Mouse (Mus musculus): ENCODE results near the gene Foxd1.

Foxd1 gene

DNA sequence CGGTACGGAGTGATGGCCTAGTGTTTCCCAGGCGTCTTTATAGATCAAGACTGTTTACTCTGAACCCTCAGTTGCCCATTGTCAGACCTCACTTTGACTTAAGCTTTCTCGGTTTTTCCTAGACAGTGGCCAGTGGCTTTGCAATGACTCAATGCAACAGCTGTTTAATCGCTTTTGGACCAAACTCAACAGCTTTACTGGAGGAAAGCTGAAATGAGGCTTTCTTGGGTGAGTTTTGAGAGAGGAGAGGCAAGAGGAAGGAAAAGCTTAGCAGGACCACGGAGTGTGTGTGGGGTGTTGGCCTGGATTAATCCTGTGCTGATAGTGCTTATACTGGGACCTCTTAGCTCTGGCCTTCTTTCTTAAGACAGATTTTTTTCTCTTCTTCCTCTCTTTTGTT lies 36.3 kb downstream of the Foxd1 start:
- DNase-seq: peak in 1 of 2 experiments; percentile 10

- peak; percentile 68 to 80 for DNase-seq
These were observed 37.0 kb downstream of the Foxd1 start for GRCm38 (mm10) chr13:98390771-98391634.

- DNase-seq: no peak
These were observed 37.6 kb downstream of the Foxd1 start for GRCm38 (mm10) chr13:98391635-98391990.

DNA sequence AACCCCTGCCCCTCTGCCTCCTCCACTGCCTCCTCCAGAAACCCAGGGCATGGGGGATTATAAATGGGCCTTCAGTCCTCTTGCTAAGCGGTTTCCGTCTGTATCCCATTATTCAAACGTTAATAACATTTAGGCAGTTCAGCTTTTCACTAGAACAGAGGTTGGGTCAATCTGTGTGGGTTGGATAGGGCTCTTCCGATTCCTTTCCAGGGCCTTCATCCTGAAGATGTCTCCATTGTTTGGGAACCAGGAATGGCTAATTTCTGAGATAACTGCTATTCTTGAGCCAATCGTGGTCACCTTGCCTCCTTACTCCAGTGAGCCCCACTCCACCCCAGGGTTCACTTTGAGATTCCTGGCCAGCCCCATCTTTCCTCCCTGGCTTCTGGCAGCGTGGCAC lies 38.0 kb downstream of the Foxd1 start:
- DNase-seq: no peak

- DNase-seq: peak; percentile 62 to 72
These were observed 39.5 kb downstream of the Foxd1 start for GRCm38 (mm10) chr13:98393356-98394070.

Measured in kidney, postnatal 4 days (tissue).